Mouse (Mus musculus) heart, adult 9 months (tissue): Measurements from ENCODE around the gene Ubxn11.
A peak's percentile ranks its signal among the peaks of the same experiment; 100 is the strongest.

Source experiments
- DNase-seq, 2 experiments: peaks; one replicate each; pipeline ENCODE4 v3.0.0; 2022; ENCODE audit warnings: low spot score in 2 of 2

Gene Ubxn11

GRCm38 (mm10) chr4:134090521-134091224 lies 11.7 kb upstream of the Ubxn11 start:
- no peak for DNase-seq

- no peak for DNase-seq
These were observed 11.2 kb upstream of the Ubxn11 start for GRCm38 (mm10) chr4:134091225-134091529.

- DNase-seq, result peak in 1 of 2 experiments; percentile 45
These were observed 9.7 kb upstream of the Ubxn11 start for GRCm38 (mm10) chr4:134092382-134093288.

GRCm38 (mm10) chr4:134094004-134094564 lies 8.3 kb upstream of the Ubxn11 start:
- DNase-seq, result no peak

GRCm38 (mm10) chr4:134094923-134095547 lies 7.3 kb upstream of the Ubxn11 start, which contains the start of gene Cd52:
Gene Cd52 (minus strand): TSS chr4:134095082.
- DNase-seq, result peak; percentile 19 to 38

- no peak for DNase-seq
These were observed 6.2 kb upstream of the Ubxn11 start for GRCm38 (mm10) chr4:134096120-134096519.

GRCm38 (mm10) chr4:134097015-134097608 lies 5.3 kb upstream of the Ubxn11 start:
- peak; percentile 12 to 32 for DNase-seq

- DNase-seq, result peak; percentile 35 to 64
These were observed 3.7 kb upstream of the Ubxn11 start for GRCm38 (mm10) chr4:134098628-134099027.

- DNase-seq, result no peak
These were observed 2.1 kb upstream of the Ubxn11 start for GRCm38 (mm10) chr4:134100245-134100644.

- DNase-seq, result no peak
These were observed 361 bp downstream of the Ubxn11 start for GRCm38 (mm10) chr4:134102742-134103119.

- no peak for DNase-seq
These were observed 3.7 kb downstream of the Ubxn11 start for GRCm38 (mm10) chr4:134106105-134106504.

- DNase-seq, result no peak
These were observed 5.4 kb downstream of the Ubxn11 start for GRCm38 (mm10) chr4:134107730-134108129.

- no peak for DNase-seq
These were observed 5.8 kb downstream of the Ubxn11 start for GRCm38 (mm10) chr4:134108196-134108595.

GRCm38 (mm10) chr4:134110653-134111052 lies 8.3 kb downstream of the Ubxn11 start:
- no peak for DNase-seq

GRCm38 (mm10) chr4:134112403-134112802 lies 10.0 kb downstream of the Ubxn11 start:
- no peak for DNase-seq

- DNase-seq, result no peak
These were observed 11.1 kb downstream of the Ubxn11 start for GRCm38 (mm10) chr4:134113356-134113994.

GRCm38 (mm10) chr4:134114038-134114437 lies 11.7 kb downstream of the Ubxn11 start:
- DNase-seq, result no peak

GRCm38 (mm10) chr4:134115215-134116144 lies 13.1 kb downstream of the Ubxn11 start:
- no peak for DNase-seq

GRCm38 (mm10) chr4:134116501-134116900 lies 14.1 kb downstream of the Ubxn11 start:
- DNase-seq, result no peak

- DNase-seq, result peak; percentile 26 to 40
These were observed 14.6 kb downstream of the Ubxn11 start for GRCm38 (mm10) chr4:134117012-134117411.
